Mouse (Mus musculus): ENCODE data around the gene Slc38a3.

DNA sequence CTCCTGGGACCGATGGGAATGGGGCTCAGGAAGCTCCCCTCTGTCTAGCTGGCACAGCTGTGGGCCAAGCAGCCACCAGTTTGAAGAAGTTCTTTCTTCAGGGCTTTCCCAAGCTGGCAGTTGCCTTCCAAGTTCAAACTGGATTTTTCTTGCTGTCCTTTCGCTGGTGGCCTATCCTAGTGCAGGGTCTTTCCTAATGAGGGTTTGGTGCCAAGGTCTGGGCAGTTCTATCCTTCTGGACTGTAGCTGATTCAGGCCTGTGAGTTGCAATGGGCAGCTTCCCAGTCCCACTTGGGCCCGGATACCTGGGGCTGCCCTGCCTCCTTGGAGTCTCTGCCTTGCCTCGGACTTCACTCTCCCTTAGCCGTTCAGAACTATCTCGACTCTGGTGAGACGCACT lies 19.1 kb downstream of the Slc38a3 start:
- no peak for TF ChIP-seq POLR2A (IDR thresholded peaks at IDR 0.05; ENCODE audit: borderline replicate concordance, insufficient read depth, low read length)
- TF ChIP-seq CTCF (IDR thresholded peaks at IDR 0.05; ENCODE audit: borderline replicate concordance, insufficient read depth, low read depth, low read length) = no peak

Data from cerebellum, adult 2 months (tissue).